ENCODE assay signal across 24 mouse cellular contexts in genomic region chr2:71833626-71834025, GRCm38 (mm10).
"Had no signal": no experiment of that assay in that cellular context is flagged by ENCODE, and none has a peak within 500 bp of the region (broad histone marks: within the 10 kb centered on the region; RNA-seq: fewer than 3 reads in every experiment).

No protein-coding gene starts in this region.

- ATAC-seq: hindbrain, postnatal 0 days; intestine, embryonic 16.5 days; liver, embryonic 12.5 days had no signal

- H3K4me2 ChIP-seq: heart, embryonic 11.5 days; heart, embryonic 13.5 days; heart, embryonic 15.5 days; hindbrain, embryonic 13.5 days; hindbrain, embryonic 15.5 days; kidney, embryonic 15.5 days; limb, embryonic 13.5 days; limb, embryonic 15.5 days; liver, embryonic 12.5 days had no signal

- H3K4me1 ChIP-seq: hindbrain, embryonic 13.5 days; hindbrain, embryonic 15.5 days; limb, embryonic 13.5 days; limb, embryonic 15.5 days; liver, embryonic 12.5 days had no signal

- H3K36me3 ChIP-seq: hindbrain, embryonic 13.5 days; limb, embryonic 13.5 days; liver, embryonic 12.5 days had no signal

- H3K9ac ChIP-seq: heart, embryonic 13.5 days; heart, embryonic 15.5 days; hindbrain, embryonic 13.5 days; hindbrain, embryonic 15.5 days; kidney, embryonic 15.5 days; limb, embryonic 13.5 days; limb, embryonic 15.5 days; liver, embryonic 12.5 days had no signal

- H3K27me3 ChIP-seq: heart, embryonic 13.5 days; heart, embryonic 15.5 days; hindbrain, embryonic 13.5 days; hindbrain, embryonic 15.5 days; kidney, embryonic 15.5 days; limb, embryonic 13.5 days; limb, embryonic 15.5 days; liver, embryonic 12.5 days had no signal

- H3K9me3 ChIP-seq: heart, embryonic 13.5 days; heart, embryonic 15.5 days; hindbrain, embryonic 13.5 days; hindbrain, embryonic 15.5 days; kidney, embryonic 15.5 days; limb, embryonic 13.5 days; limb, embryonic 15.5 days; liver, embryonic 12.5 days had no signal

- DNase-seq: gastrocnemius, postnatal 14 days; gastrocnemius, postnatal 36 days; heart, adult 18-20 months; heart, postnatal 36 days; kidney, adult 11 months; kidney, adult 2 months; kidney, adult 9 months; kidney, postnatal 14 days; kidney, postnatal 36 days; layer of hippocampus, adult 9-11 months; layer of hippocampus, postnatal 36 days; left cerebral cortex, postnatal 4 days had no signal

- H3K27ac ChIP-seq: heart, embryonic 13.5 days; heart, embryonic 15.5 days; hindbrain, embryonic 13.5 days; hindbrain, embryonic 15.5 days; hindbrain, postnatal 0 days; kidney, embryonic 15.5 days; kidney, postnatal 0 days; limb, embryonic 13.5 days; limb, embryonic 15.5 days; liver, embryonic 12.5 days had no signal

- H3K4me3 ChIP-seq: heart, embryonic 13.5 days; heart, embryonic 15.5 days; hindbrain, embryonic 13.5 days; hindbrain, embryonic 15.5 days; kidney, embryonic 15.5 days; limb, embryonic 13.5 days; limb, embryonic 15.5 days; liver, embryonic 12.5 days had no signal
